Mouse (Mus musculus): ENCODE results near the gene Gtf2f2. TPM values are rescaled to one million over a fixed set of nuclear protein-coding genes. Genes with fewer than 3 reads are reported as not detected.

Gene Gtf2f2
- total and polyA plus RNA-seq, 3 experiments: 44.8 to 118 (median 90.6) TPM

DNA sequence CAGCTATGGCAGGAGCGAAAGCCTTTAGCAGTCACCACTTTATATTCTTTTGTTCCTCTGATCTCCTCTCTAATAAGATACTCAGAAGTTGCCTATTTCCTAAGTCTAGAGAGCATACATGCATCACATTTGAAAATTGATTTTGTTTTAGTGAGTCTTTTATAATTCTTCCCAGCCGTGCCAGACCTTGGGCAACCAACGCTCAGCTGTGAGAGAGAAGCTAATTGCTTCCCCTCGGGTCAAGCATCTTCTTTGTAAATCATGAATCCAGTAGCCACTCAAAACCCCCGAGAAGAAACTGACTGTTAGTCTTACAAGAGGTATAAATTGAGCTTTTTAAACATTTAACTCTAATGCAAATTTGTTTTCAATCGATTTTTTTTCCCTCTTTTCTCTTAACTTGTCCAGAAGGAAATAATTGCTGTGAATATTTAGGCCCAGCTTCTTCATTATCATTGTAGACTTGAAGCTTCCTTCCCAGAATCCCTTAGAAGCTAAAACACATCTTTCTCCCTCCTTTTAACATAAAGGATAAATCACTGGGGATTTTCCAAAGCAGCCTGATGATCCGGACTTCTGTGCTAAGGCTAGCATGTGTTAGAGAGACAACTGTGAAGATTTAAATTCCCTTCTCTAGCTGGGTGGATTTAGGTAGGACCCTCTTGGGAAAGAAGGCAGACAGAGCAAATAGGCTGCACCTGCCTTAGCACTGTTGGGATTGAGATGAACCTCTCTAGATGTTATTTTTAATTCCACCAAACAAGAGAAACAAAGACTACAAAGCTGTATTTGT lies 10.5 kb upstream of the Gtf2f2 start:
- H3K27me3 ChIP-seq (replicated peaks): no peaks in the 10 kb centered on the region
- H3K27ac ChIP-seq (ENCODE audit: insufficient read depth, low read depth): no peak overlapping the region
- H3K9ac ChIP-seq (ENCODE audit: insufficient read depth, low read depth): no peak overlapping the region
- dilution Hi-C loops (cut with MboI; ENCODE audit: extremely low pct_ligation_motif_present, extremely low pct_unique_long_range_greater_than_20kb, low sequenced_read_pairs): no loop called here
- TF ChIP-seq ZC3H11A (IDR thresholded peaks at IDR 0.05; ENCODE audit: low read depth, low read length): no peak
- H3K4me1 ChIP-seq (ENCODE audit: control insufficient read depth in 1 of 2, insufficient read depth in 2 of 2): no peaks in the 10 kb centered on the region
- in situ Hi-C loops (cut with MboI; ENCODE audit: low pct_ligation_motif_present, low pct_unique_long_range_greater_than_20kb, low sequenced_read_pairs): no loop called here
- peaks cover 5% of the 10 kb centered on the region for H3K9me3 ChIP-seq (replicated peaks; ENCODE audit: low read length)
- no peaks in the 10 kb centered on the region for H3K79me2 ChIP-seq (replicated peaks; ENCODE audit: control insufficient read depth, extremely low read depth, insufficient read depth, poor library complexity, severe bottlenecking)
- no peak for DNase-seq (ENCODE audit: extremely low read depth)
- no peak overlapping the region for H3K4me3 ChIP-seq (replicated peaks in 1 of 3; ENCODE audit: low read depth in 2 of 3, low read length in 2 of 3, poor library complexity in 1 of 3)
- H3K4me2 ChIP-seq (ENCODE audit: insufficient read depth, low read depth, poor library complexity, severe bottlenecking): no peak overlapping the region
- no peaks in the 10 kb centered on the region for H3K36me3 ChIP-seq (replicated peaks in 1 of 2; ENCODE audit: control insufficient read depth in 1 of 2, insufficient read depth in 1 of 2, low read length in 1 of 2)

DNA sequence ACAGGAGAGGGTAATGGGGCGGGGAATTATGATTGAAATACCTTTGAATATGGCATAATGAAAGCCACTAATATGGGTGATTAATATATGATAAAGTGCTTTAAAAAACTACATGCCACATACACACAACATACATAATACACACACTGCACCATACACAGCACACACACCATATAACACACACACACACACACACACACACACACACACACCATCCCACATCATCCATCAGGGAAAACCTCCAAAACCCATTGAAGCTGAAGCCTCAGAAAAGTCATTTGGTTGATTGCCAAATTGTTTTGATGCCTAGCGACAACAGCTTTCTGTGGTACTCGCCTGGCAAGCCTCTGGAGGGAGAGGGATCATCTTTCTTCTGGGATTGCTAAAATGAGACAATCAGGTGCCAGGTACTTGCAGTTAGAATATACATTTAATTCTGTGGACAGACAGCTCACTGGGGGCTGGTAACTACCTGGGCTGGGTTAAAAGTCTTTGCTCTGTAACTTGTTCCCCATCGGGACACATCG lies 9.7 kb upstream of the Gtf2f2 start:
- Histone ChIP-seq H3K4me2 (ENCODE audit: insufficient read depth, low read depth, poor library complexity, severe bottlenecking) (no peak overlapping the region), H3K9ac (ENCODE audit: insufficient read depth, low read depth) (no peak overlapping the region), H3K4me3 (replicated peaks in 1 of 3; ENCODE audit: low read depth in 2 of 3, low read length in 2 of 3, poor library complexity in 1 of 3) (no peak overlapping the region), H3K27me3 (replicated peaks) (no peaks in the 10 kb centered on the region), H3K79me2 (replicated peaks; ENCODE audit: control insufficient read depth, extremely low read depth, insufficient read depth, poor library complexity, severe bottlenecking) (no peaks in the 10 kb centered on the region), H3K4me1 (ENCODE audit: control insufficient read depth in 1 of 2, insufficient read depth in 2 of 2) (no peaks in the 10 kb centered on the region), H3K9me3 (replicated peaks; ENCODE audit: low read length) (peaks cover 5% of the 10 kb centered on the region), H3K27ac (ENCODE audit: insufficient read depth, low read depth) (no peak overlapping the region), H3K36me3 (replicated peaks in 1 of 2; ENCODE audit: control insufficient read depth in 1 of 2, insufficient read depth in 1 of 2, low read length in 1 of 2) (no peaks in the 10 kb centered on the region)
- dilution Hi-C loops (cut with MboI; ENCODE audit: extremely low pct_ligation_motif_present, extremely low pct_unique_long_range_greater_than_20kb, low sequenced_read_pairs) (no loop called here), in situ Hi-C loops (cut with MboI; ENCODE audit: low pct_ligation_motif_present, low pct_unique_long_range_greater_than_20kb, low sequenced_read_pairs) (no loop called here)
- TF ChIP-seq MAZ (IDR thresholded peaks at IDR 0.05; ENCODE audit: low read depth, low read length) (no peak), SIN3A (IDR thresholded peaks at IDR 0.05; ENCODE audit: low read length) (no peak), CHD1 (IDR thresholded peaks at IDR 0.05; ENCODE audit: low read depth, low read length) (no peak)
- no peak for DNase-seq (ENCODE audit: extremely low read depth)

DNA sequence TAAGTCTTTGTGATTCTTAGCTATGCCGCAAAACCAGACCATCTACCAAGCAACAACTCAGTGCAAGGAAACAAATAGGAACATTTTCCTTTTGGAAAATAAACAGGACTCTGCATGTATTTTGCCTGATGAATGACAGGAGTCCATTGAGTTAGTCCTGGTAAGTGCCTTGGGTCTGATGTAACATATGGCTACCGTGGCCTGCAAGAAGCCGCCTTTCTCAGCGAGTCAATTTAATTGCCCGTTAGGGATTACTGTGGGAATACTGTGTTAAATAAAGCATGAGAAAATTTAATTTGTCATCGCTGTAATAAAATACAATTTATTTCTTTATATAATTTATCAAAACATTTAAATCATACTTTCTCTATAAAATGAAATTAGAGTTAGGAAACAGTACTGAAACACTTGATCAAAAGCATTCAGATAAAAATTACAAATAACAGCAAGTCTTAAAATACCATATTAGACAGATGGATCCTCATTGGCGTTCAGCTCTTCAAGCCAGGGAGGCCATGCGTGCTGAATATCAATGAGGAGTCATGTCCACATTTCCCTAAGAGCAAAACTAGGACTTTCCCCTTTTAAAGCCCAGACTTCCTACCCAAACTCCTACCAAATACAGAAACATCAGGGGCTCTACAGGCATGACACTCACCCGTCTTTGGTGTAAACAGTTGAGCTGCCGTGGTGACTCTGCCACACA lies 7.3 kb upstream of the Gtf2f2 start:
- H3K4me3 ChIP-seq (replicated peaks in 1 of 3; ENCODE audit: low read depth in 2 of 3, low read length in 2 of 3, poor library complexity in 1 of 3): no peak overlapping the region

More for the DNA sequence above, 7.3 kb upstream of the Gtf2f2 start:
- Histone ChIP-seq H3K9ac (ENCODE audit: insufficient read depth, low read depth) (no peak overlapping the region), H3K27me3 (replicated peaks) (no peaks in the 10 kb centered on the region), H3K4me1 (ENCODE audit: control insufficient read depth in 1 of 2, insufficient read depth in 2 of 2) (peaks cover 0 to 5% of the 10 kb centered on the region in 2 experiments; a peak in 1 of 4 replicates), H3K27ac (ENCODE audit: insufficient read depth, low read depth) (no peak overlapping the region), H3K4me2 (ENCODE audit: insufficient read depth, low read depth, poor library complexity, severe bottlenecking) (no peak overlapping the region), H3K79me2 (replicated peaks; ENCODE audit: control insufficient read depth, extremely low read depth, insufficient read depth, poor library complexity, severe bottlenecking) (no peaks in the 10 kb centered on the region), H3K9me3 (replicated peaks; ENCODE audit: low read length) (peaks cover 5% of the 10 kb centered on the region), H3K36me3 (replicated peaks in 1 of 2; ENCODE audit: control insufficient read depth in 1 of 2, insufficient read depth in 1 of 2, low read length in 1 of 2) (no peaks in the 10 kb centered on the region)
- in situ Hi-C loops (cut with MboI; ENCODE audit: low pct_ligation_motif_present, low pct_unique_long_range_greater_than_20kb, low sequenced_read_pairs): loop anchor here (10.0 kb wide), 1 partner anchor 47 kb away; no protein-coding TSS in a partner anchor
- DNase-seq (ENCODE audit: extremely low read depth): no peak
- dilution Hi-C loops (cut with MboI; ENCODE audit: extremely low pct_ligation_motif_present, extremely low pct_unique_long_range_greater_than_20kb, low sequenced_read_pairs): no loop called here
- TF ChIP-seq POLR2AphosphoS2 (IDR thresholded peaks at IDR 0.05; ENCODE audit: low read depth, low read length) (no peak), CHD2 (IDR thresholded peaks at IDR 0.05; ENCODE audit: low read length) (no peak), ZMIZ1 (IDR thresholded peaks at IDR 0.05; ENCODE audit: low read depth, low read length) (no peak), ELF1 (IDR thresholded peaks at IDR 0.05; ENCODE audit: low read depth, low read length) (no peak), GABPA (IDR thresholded peaks at IDR 0.05; ENCODE audit: insufficient replicate concordance, low read depth, low read length) (no peak), MYC (IDR thresholded peaks at IDR 0.05; ENCODE audit: low read depth, low read length) (no peak)
